Mouse (Mus musculus) urinary bladder, adult 18-20 months (tissue): ENCODE data around the gene Got2.

Source experiments
- DNase-seq, 2 experiments: peaks; one replicate each; pipeline ENCODE4 v3.0.0; 2022; ENCODE audit warnings: low spot score in 2 of 2, mixed read lengths in 2 of 2

Gene Got2

GRCm38 (mm10) chr8:95821266-95821665 is 67.1 kb downstream of the Got2 start:
- DNase-seq = no peak

- no peak for DNase-seq
These were observed 70.1 kb downstream of the Got2 start for GRCm38 (mm10) chr8:95818211-95818610.

GRCm38 (mm10) chr8:95817597-95817996 is 70.8 kb downstream of the Got2 start:
- no peak for DNase-seq

GRCm38 (mm10) chr8:95816044-95816708 is 72.2 kb downstream of the Got2 start:
- DNase-seq = no peak
